Mouse (Mus musculus) midbrain, embryonic 16.5 days (tissue): ENCODE data around the gene Arl6. TPM values are rescaled to one million over a fixed set of nuclear protein-coding genes. Genes with fewer than 3 reads are reported as not detected.

Source experiments
- ATAC-seq: fragments of 200-750 bp; cut with Nextera tagmentation; 2 replicates; pipeline ENCODE4 v1.8.0; 2017; ENCODE audit warnings: moderate TSS enrichment
- H3K27ac ChIP-seq: fragments of 300-500 bp; sonication (generic); 2 replicates; pipeline ENCODE4 v1.5.1; 2014; ENCODE audit warnings: mild to moderate bottlenecking, low read length, mixed read lengths
- H3K27me3 ChIP-seq: fragments of 300-500 bp; sonication (generic); 2 replicates; pipeline ENCODE4 v1.6.1; 2014; ENCODE audit warnings: low read depth, low read length, mixed read lengths; ENCODE audit not compliant: control insufficient read depth, insufficient read depth
- H3K36me3 ChIP-seq: fragments of 300-500 bp; sonication (generic); 2 replicates; pipeline ENCODE4 v1.6.1; 2014; ENCODE audit warnings: mild to moderate bottlenecking, low read length, moderate library complexity, mixed read lengths; ENCODE audit not compliant: control insufficient read depth, insufficient read depth
- H3K4me1 ChIP-seq: fragments of 300-500 bp; sonication (generic); 2 replicates; pipeline ENCODE4 v1.6.1; 2014; ENCODE audit warnings: mild to moderate bottlenecking, low read length, mixed read lengths; ENCODE audit not compliant: control insufficient read depth, insufficient read depth
- H3K4me2 ChIP-seq: fragments of 300-500 bp; sonication (generic); 2 replicates; pipeline ENCODE4 v1.6.1; 2014; ENCODE audit warnings: mild to moderate bottlenecking, low read length, mixed read lengths
- H3K4me3 ChIP-seq: fragments of 300-500 bp; sonication (generic); 2 replicates; pipeline ENCODE4 v1.5.1; 2014; ENCODE audit warnings: low read depth, mild to moderate bottlenecking, low read length, moderate library complexity, mixed read lengths
- H3K9ac ChIP-seq: fragments of 300-500 bp; sonication (generic); 2 replicates; pipeline ENCODE4 v1.6.1; 2014; ENCODE audit warnings: low read depth, low read length, mixed read lengths
- H3K9me3 ChIP-seq: fragments of 300-500 bp; sonication (generic); replicated peaks from 2 replicates; pipeline ENCODE4 v1.6.1; 2014; ENCODE audit warnings: mild to moderate bottlenecking, low read length, mixed read lengths; ENCODE audit not compliant: control insufficient read depth, poor library complexity, severe bottlenecking
- WGBS: fragments of 180-500 bp; shearing (Covaris S2); extraction: QIAGEN DNeasy Blood & Tissue Kit; methylation state at CpG from one replicate; pipeline ENCODE4 v1.1.7; 2014; 5-methylcytosine and 5-hydroxymethylcytosine counted together
- polyA plus RNA-seq: library from polyadenylated mRNA; unstranded; fragments of >200 nt; fragmentation: Nextera tagmentation; extraction: Ambion mirVana; gene quantifications from 2 replicates; pipeline ENCODE4 v1.2.1, GENCODE M21; 2015

Arl6 gene
- 58.4 and 67.7 TPM in 2 replicates for polyA plus RNA-seq

DNA sequence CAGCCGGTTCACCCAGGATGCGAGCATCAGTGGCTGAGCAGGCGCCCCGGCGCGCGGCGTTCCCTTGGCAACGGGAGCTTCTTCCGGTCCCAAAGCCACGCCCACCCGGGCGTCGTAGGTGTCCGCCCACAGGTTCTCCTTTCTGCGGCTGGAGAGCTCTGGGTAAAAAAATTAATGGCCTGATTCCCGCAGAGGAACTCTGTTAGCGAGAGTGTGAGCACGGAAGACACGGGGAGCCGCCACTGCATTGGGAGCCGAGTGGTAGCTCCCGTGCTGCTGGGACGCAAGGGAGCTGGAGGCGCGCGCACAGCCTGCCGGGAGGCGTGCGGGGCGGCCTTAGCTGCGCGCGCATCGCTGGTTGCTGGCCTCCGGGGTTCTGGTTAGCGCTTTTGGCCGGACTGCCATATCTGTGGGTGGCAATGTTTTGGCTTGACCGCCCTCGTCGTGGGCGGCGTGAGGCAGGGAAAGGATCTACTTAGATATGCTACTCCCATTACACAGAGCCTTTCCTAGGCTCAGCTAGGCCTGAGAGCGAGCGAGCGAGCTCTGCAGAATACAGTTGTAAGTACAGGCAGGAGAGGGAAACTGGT, at the start of gene Arl6:
Gene Arl6, minus strand, starts transcription at position 290 of the 590 bp plus-strand sequence.
- Histone ChIP-seq H3K9me3 (no peaks in the 10 kb centered on the region), H3K36me3 (no peaks in the 10 kb centered on the region), H3K4me1 (peaks cover 7% of the 10 kb centered on the region), H3K9ac (peak within 1 kb of the TSS; percentile 83), H3K4me2 (peak within 1 kb of the TSS; percentile 71), H3K4me3 (peak within 1 kb of the TSS; percentile 61), H3K27ac (peak within 1 kb of the TSS; percentile 99), H3K27me3 (no peaks in the 10 kb centered on the region)
- ATAC-seq = peak; percentile 98
- under 1% methylated on average over 46 of the region's 46 CpGs for WGBS

GRCm38 (mm10) chr16:59685135-59685534, 45.9 kb upstream of the Arl6 start:
- no peaks in the 10 kb centered on the region for H3K27me3 ChIP-seq
- H3K36me3 ChIP-seq = no peaks in the 10 kb centered on the region
- WGBS = 75% methylated on average over 5 of the region's 5 CpGs

GRCm38 (mm10) chr16:59683434-59683833, 44.2 kb upstream of the Arl6 start:
- H3K4me3 ChIP-seq = no peak overlapping the region
- no peak overlapping the region for H3K9ac ChIP-seq
- H3K9me3 ChIP-seq = no peaks in the 10 kb centered on the region
- WGBS = 3% methylated on average over 8 of the region's 8 CpGs
- H3K4me2 ChIP-seq = peak overlapping the region; percentile 39
- H3K27me3 ChIP-seq = no peaks in the 10 kb centered on the region
- H3K27ac ChIP-seq = no peak overlapping the region
- H3K4me1 ChIP-seq = no peaks in the 10 kb centered on the region
- peak; percentile 93 for ATAC-seq
- H3K36me3 ChIP-seq = no peaks in the 10 kb centered on the region

More at GRCm38 (mm10) chr16:59685135-59685534, 45.9 kb upstream of the Arl6 start:
- Histone ChIP-seq H3K4me1 (no peaks in the 10 kb centered on the region), H3K9ac (no peak overlapping the region), H3K4me3 (no peak overlapping the region), H3K27ac (no peak overlapping the region), H3K4me2 (no peak overlapping the region), H3K9me3 (no peaks in the 10 kb centered on the region)
- no peak for ATAC-seq

- Histone ChIP-seq H3K27me3 (no peaks in the 10 kb centered on the region), H3K9me3 (no peaks in the 10 kb centered on the region), H3K9ac (no peak overlapping the region), H3K27ac (no peak overlapping the region), H3K36me3 (no peaks in the 10 kb centered on the region), H3K4me2 (no peak overlapping the region), H3K4me1 (no peaks in the 10 kb centered on the region), H3K4me3 (no peak overlapping the region)
- ATAC-seq = no peak
- 84% methylated on average over 8 of the region's 8 CpGs for WGBS
Measured at GRCm38 (mm10) chr16:59682216-59682891, 43.2 kb upstream of the Arl6 start.

GRCm38 (mm10) chr16:59666938-59667337, 27.7 kb upstream of the Arl6 start:
- Histone ChIP-seq H3K27me3 (no peaks in the 10 kb centered on the region), H3K27ac (no peak overlapping the region), H3K4me2 (no peak overlapping the region), H3K9me3 (no peaks in the 10 kb centered on the region), H3K36me3 (no peaks in the 10 kb centered on the region), H3K4me3 (no peak overlapping the region), H3K9ac (no peak overlapping the region), H3K4me1 (no peaks in the 10 kb centered on the region)
- WGBS = 85% methylated on average over 2 of the region's 2 CpGs
- no peak for ATAC-seq

- 42% methylated on average over 2 of the region's 2 CpGs for WGBS
- H3K36me3 ChIP-seq = no peaks in the 10 kb centered on the region
- H3K9ac ChIP-seq = no peak overlapping the region
- H3K4me2 ChIP-seq = no peak overlapping the region
- no peaks in the 10 kb centered on the region; the same call in 1 of the 2 replicates for H3K4me1 ChIP-seq
- H3K27ac ChIP-seq = no peak overlapping the region
- ATAC-seq = no peak
- H3K27me3 ChIP-seq = no peaks in the 10 kb centered on the region; the same call in 1 of the 2 replicates
- H3K4me3 ChIP-seq = no peak overlapping the region
- H3K9me3 ChIP-seq = 0 out of 2 replicates have a peak, but pooled peaks cover 2% of the 10 kb centered on the region
Measured at GRCm38 (mm10) chr16:59643766-59644165, 4.6 kb upstream of the Arl6 start.

DNA sequence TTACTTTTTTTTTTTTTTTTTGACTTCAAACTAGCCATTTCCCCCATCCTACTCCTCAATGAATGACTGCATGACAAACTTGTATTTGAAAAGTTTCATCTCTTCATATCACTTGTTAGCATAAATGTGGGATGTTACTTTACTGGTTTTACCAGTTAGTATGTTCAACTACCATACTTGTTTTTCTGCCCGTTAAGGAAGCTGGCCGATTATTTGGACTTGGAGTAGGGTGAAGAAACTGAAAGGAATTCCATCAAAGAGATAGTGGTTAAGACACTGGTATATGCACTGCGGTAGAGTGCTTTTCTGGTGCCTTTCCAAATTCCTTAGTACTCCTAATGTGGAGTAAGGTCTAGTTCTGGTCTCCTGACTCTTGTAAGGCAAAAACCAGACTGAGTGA, 794 bp upstream of the Arl6 start:
- peaks cover 7% of the 10 kb centered on the region for H3K4me1 ChIP-seq
- no peak overlapping the region for H3K27ac ChIP-seq
- H3K4me2 ChIP-seq = no peak overlapping the region; the same call in 1 of the 2 replicates
- H3K27me3 ChIP-seq = no peaks in the 10 kb centered on the region
- no peaks in the 10 kb centered on the region for H3K9me3 ChIP-seq
- WGBS = 93% methylated on average over 3 of the region's 3 CpGs
- H3K9ac ChIP-seq = no peak overlapping the region
- H3K36me3 ChIP-seq = no peaks in the 10 kb centered on the region
- ATAC-seq = no peak
- H3K4me3 ChIP-seq = no peak overlapping the region

DNA sequence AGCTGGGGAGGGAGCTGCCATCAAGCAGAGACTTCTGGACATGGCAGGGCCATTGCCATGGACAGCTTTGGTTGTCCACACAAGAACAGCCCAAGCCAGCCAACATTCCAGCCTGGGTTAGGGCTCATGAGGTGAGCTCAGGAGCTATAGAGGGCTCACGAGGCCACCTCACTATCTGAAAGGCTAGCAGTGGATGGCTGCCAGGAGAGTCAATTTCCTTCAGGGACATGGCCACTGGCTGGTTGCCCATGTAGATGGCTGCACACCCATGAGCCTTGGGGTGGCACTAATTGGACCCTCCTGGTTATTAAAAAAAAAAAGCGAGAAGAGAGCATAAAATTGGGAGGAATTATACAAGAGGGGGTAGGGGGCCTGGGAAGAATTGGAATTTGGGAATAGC, 4.6 kb downstream of the Arl6 start:
- Histone ChIP-seq H3K4me2 (no peak overlapping the region), H3K9ac (no peak overlapping the region), H3K4me3 (no peak overlapping the region), H3K4me1 (peaks cover 7% of the 10 kb centered on the region), H3K27me3 (no peaks in the 10 kb centered on the region), H3K9me3 (no peaks in the 10 kb centered on the region), H3K27ac (no peak overlapping the region), H3K36me3 (0 out of 2 replicates have a peak, but pooled peaks cover 5% of the 10 kb centered on the region)
- no peak for ATAC-seq
- 83% methylated on average over 2 of the region's 2 CpGs for WGBS

DNA sequence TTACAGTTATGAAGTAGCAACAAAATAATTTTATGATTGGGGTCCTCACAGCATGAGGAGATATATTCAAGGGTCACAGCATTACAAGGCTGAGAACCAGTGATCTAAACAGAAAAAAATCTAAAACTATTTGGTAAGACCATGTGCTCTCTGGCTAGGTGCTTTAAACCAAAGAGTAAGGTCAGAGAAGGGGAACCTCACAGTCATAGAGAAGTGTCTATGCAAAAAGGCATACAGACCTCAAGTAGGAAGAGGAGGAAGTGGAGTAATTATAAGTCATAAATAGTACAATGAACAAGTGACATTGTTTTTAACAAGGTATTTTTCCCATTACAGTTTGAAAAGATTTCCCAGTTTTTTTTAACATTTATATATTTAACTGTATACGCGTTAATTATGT, 17.6 kb downstream of the Arl6 start:
- Histone ChIP-seq H3K4me1 (no peaks in the 10 kb centered on the region), H3K9ac (no peak overlapping the region), H3K27ac (no peak overlapping the region), H3K36me3 (no peaks in the 10 kb centered on the region), H3K27me3 (no peaks in the 10 kb centered on the region), H3K9me3 (no peaks in the 10 kb centered on the region), H3K4me2 (no peak overlapping the region), H3K4me3 (no peak overlapping the region)
- no peak for ATAC-seq
- WGBS = 97% methylated on average over 2 of the region's 2 CpGs
